Mouse (Mus musculus) thymus, postnatal 4 days (tissue): Measurements from ENCODE around the gene Cdk16.

Experiments
- DNase-seq: peaks from one replicate; pipeline ENCODE4 v3.0.0; 2021

Gene Cdk16

DNA sequence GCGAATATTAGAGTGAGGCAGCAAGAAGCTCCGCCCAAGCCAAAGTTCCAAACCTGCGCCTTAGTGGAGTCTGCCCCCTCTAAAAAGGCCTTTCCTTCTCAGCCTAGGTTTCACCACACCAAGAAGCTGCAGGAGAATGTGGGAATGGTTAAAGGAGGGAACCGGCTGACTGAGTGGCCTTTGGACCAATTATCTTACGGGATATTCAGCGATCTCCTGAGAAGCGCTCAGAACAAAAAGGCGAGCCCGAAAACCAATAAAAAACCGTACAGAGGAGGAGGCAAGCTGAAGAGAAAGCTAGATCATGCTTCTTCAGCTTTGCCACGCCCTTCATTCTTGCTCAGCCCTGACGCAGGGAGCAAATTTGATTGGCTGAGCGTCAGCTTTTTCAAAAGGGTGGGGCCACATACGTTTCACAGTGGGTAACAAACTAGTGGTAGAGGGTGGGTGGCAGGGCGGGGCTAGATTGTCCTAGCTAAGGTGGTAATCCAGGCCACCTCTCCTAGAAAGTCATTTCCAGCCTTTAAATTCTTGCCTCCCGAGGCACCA, at the start of gene Cdk16:
Gene Cdk16, plus strand, starts transcription at position 436 of the 549 bp plus-strand sequence.
- peak; percentile 78 for DNase-seq

GRCm38 (mm10) chrX:20638141-20638540, 49.6 kb upstream of the Cdk16 start:
- no peak for DNase-seq

- DNase-seq: no peak
Measured at GRCm38 (mm10) chrX:20644780-20645179, 43.0 kb upstream of the Cdk16 start.

- no peak for DNase-seq
Measured at GRCm38 (mm10) chrX:20657593-20657992, 30.2 kb upstream of the Cdk16 start.

- peak; percentile 86 for DNase-seq
Measured at GRCm38 (mm10) chrX:20658026-20658652, 29.6 kb upstream of the Cdk16 start, which contains the start of gene Uba1. TSS of gene Uba1 (plus strand) at chrX:20658326.

GRCm38 (mm10) chrX:20658891-20659406, 28.8 kb upstream of the Cdk16 start:
- DNase-seq: peak; percentile 39

- DNase-seq: no peak
Measured at GRCm38 (mm10) chrX:20662317-20662715, 25.4 kb upstream of the Cdk16 start.

GRCm38 (mm10) chrX:20662716-20663443, 24.9 kb upstream of the Cdk16 start:
- peak; percentile 82 for DNase-seq

DNA sequence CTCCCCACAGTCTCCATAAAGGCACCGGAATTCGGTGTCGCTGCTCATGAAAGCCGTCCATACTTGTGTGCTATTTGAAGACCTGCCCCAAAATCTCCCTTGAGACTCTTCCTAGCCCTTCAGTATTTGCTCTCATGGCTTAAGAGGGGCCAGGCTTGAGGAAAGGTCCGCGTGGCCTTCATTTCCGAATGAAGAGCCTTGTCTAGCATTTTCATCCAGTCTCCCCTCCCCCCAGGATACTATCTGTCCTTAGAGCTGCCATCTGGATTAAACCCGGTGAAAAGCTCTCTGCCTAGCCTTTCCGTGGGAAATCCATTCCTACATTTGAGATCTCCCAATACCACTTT, 24.3 kb upstream of the Cdk16 start:
- no peak for DNase-seq

DNA sequence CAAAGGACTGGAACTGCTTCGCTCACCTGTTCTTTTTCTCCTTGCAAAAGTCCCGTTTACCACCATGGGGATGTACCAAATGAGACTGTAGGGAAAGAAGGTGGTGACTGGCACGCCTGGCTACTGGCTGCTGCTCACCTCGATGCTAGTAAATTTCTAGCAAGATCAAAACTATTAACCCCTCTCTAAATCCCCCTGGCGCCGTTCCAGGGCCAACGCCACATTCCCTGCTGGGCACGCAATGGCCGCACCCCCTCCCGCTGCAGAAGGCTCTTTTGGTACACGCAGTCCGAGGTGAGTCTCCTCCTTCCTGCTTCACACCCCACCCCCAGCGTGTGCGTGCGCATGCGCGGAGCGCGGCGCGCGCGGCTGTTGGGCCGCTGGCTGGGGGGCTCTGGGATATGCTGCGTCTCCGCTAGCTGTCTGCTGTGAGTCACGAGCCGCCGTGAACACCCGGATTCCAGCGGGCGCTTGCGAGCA, 354 bp downstream of the Cdk16 start:
- peak; percentile 85 for DNase-seq

DNA sequence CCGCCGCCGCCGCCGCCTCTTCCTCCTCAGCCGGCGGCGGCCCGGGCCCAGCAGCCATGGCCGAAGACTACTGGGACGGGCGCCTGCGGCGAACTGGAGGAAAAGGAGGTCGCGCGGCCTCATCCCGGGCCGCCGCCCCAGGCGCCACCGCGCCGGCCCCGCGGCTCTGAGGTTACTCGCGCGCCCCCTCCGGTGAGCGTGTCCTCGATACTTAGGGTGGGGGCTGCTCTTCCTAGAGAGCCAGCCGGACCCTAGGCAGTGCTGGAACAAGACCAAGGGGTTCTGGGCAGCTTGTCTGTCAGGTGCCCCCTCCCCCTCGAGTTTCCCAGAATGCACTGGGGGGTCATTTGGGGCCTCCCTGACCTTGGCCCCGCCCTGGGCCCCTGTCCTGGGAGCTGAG, 861 bp downstream of the Cdk16 start:
- peak; percentile 82 for DNase-seq

GRCm38 (mm10) chrX:20691566-20691965, 3.8 kb downstream of the Cdk16 start:
- DNase-seq: no peak

GRCm38 (mm10) chrX:20692616-20693015, 4.9 kb downstream of the Cdk16 start:
- DNase-seq: no peak

GRCm38 (mm10) chrX:20695842-20696241, 8.1 kb downstream of the Cdk16 start:
- no peak for DNase-seq

DNA sequence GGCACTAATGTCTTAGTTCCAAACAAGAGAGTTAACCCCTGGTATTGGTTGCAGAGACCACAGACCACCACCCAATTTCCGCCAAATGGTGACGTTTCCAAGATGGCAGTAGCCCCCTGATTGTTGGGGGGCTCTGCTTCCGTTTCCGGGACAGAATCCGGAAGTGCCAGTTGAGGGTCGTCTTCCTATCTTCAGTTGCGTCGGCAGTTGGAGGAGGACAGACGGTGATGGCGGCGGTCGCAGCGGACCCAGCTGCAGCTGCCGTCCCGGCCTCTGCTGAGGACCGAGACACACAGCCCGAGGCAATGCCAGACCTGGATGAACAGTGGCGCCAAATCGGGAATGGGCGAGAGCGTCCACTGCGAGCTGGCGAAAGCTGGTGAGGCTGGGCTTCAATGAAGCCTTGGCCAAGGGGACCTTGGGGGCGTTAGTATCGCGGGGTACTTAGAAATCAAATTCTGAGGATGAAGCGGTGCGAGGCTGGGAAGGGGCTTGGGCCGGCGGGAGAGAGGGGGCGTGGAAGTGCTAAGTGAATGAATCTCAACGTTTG, 16.1 kb downstream of the Cdk16 start, which contains the start of gene Usp11:
Gene Usp11, plus strand, starts transcription at position 166 of the 550 bp plus-strand sequence.
- DNase-seq: peak; percentile 58

DNA sequence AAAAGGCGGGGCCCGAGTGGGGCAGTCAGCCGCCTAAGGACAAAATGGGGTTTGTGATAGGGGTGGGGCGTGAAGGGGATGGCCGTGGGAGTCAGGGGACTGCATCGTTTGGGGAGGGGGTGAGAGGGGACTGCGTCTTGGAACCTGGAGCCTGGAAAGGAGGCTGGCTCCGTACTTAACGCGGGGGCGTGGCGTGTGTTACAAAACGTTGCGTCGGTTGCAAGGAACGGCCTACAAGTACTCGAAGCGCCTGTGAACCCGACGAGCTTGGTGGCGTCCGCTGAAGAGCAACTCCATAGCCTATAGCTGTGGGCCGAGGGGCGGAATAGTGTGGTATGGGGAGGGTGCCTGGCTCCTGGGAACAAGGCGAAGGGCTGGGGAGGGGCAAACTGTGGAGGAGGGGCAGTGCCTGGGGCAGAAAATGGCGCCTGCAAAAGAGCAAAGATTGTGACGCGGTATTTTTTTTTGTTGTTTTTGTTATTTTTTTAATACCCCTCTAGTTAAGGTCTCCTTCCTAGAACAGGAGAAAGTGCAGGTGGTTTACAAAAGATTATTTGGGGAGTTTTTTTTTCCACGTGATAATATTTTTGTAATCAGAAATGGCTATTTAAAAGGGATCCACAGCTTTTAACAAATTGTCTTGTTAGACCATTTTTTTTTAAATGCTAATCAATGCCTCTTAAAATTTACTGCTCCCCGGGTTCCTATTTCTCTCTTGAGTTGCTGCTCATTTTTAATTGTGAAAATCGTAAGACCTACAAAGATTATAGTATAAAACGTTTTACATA, 16.7 kb downstream of the Cdk16 start:
- DNase-seq: peak; percentile 77

- DNase-seq: no peak
Measured at GRCm38 (mm10) chrX:20705083-20705402, 17.3 kb downstream of the Cdk16 start.

DNA sequence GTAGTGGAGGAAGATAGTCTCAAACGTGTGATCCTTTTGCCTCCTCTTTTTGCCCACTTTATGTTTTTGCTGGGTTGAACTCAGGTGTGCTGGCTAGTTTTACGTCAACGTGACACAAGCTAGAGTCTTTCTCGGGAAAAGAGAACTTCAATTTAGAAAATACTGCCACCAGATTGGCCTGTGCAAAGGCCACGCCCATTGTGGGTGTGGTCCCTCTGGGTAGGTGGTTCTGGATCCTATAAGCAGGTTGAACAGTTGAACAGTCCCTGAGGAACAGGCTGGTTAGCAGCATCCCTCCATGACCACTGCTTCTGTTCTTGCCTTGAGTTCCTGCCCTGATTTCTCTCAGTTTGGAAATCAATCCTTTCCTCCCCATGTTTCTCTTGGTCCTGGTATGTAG, 40.9 kb downstream of the Cdk16 start:
- DNase-seq: no peak

GRCm38 (mm10) chrX:20730048-20730447, 42.3 kb downstream of the Cdk16 start:
- DNase-seq: peak; percentile 10

DNA sequence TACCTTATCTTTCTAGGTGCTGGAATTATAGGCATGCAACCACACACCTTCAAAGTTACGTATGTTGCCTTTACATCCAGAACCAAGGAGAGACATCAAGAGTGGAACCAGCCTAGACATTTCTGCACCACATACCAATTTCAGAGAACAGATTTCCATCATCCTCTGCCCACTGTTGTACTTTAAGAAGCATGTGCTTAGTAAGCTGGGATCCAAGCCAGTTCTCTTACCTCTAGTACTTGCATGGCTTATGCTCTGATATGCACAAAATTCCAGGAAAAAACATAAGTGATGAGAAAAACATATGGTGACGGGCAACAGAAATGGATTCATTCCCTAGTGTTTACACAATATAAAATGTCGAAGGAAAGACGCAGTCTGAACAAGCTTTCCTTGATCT, 48.7 kb downstream of the Cdk16 start:
- DNase-seq: no peak

DNA sequence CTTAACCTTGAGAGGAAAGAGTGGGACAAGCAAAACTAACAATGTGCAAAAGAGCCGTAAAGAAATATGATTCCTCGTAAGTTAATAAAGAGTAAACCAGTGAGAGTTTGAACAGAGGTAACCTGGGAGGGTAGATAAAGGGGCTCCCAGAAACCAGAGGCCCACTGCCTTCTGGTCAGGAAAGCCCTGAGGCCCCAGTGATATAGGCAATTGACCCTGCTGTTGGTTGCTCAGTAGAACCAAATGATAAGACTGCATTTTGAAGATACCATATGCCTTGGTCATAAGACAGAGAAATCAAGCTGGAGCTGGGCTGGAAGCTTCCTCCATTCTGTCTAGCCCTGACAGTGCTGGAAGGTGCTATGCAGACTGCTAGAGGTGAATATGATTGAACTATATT, 61.1 kb downstream of the Cdk16 start:
- no peak for DNase-seq
